Mouse (Mus musculus) embryonic facial prominence, embryonic 14.5 days (tissue): ENCODE results near the gene Kdelc2. TPM values are rescaled to one million over a fixed set of nuclear protein-coding genes. Genes with fewer than 3 reads are reported as not detected.
A peak's percentile ranks its signal among the peaks of the same experiment; 100 is the strongest.

ENCODE experiments used
- ATAC-seq: fragments of 200-750 bp; cut with Nextera tagmentation; 2 replicates; pipeline ENCODE4 v1.8.0; 2017; ENCODE audit warnings: low read depth, moderate number of reproducible peaks, moderate TSS enrichment
- DNase-seq: peaks from one replicate; pipeline ENCODE4 v3.0.0-alpha.2; 2015; ENCODE audit warnings: low spot score
- H3K27ac ChIP-seq: fragments of 300-500 bp; sonication (generic); replicated peaks from 2 replicates; pipeline ENCODE4 v1.5.1; 2014; ENCODE audit warnings: low read depth, mild to moderate bottlenecking, low read length, moderate library complexity
- H3K27me3 ChIP-seq: fragments of 300-500 bp; sonication (generic); replicated peaks from 2 replicates; pipeline ENCODE4 v1.6.1; 2014; ENCODE audit warnings: low read length; ENCODE audit not compliant: control insufficient read depth, insufficient read depth
- H3K36me3 ChIP-seq: fragments of 300-500 bp; sonication (generic); 2 replicates; pipeline ENCODE4 v1.6.1; 2014; ENCODE audit warnings: low read length, mixed read lengths; ENCODE audit not compliant: control insufficient read depth, insufficient read depth
- H3K4me1 ChIP-seq: fragments of 300-500 bp; sonication (generic); 2 replicates; pipeline ENCODE4 v1.6.1; 2014; ENCODE audit warnings: antibody characterized with exemption, low read length; ENCODE audit not compliant: control insufficient read depth, insufficient read depth
- H3K4me2 ChIP-seq: fragments of 300-500 bp; sonication (generic); 2 replicates; pipeline ENCODE4 v1.6.1; 2014; ENCODE audit warnings: low read depth, mild to moderate bottlenecking, low read length, moderate library complexity, mixed read lengths
- H3K4me3 ChIP-seq: fragments of 300-500 bp; sonication (generic); 2 replicates; pipeline ENCODE4 v1.5.1; 2014; ENCODE audit warnings: low read depth, mild to moderate bottlenecking, low read length
- H3K9ac ChIP-seq: fragments of 300-500 bp; sonication (generic); 2 replicates; pipeline ENCODE4 v1.6.1; 2014; ENCODE audit warnings: low read depth, mild to moderate bottlenecking, low read length, moderate library complexity, mixed read lengths
- H3K9me3 ChIP-seq: fragments of 300-500 bp; sonication (generic); 2 replicates; pipeline ENCODE4 v1.6.1; 2016; ENCODE audit warnings: low read length; ENCODE audit not compliant: control insufficient read depth
- WGBS: fragments of 180-500 bp; shearing (Covaris S2); extraction: QIAGEN DNeasy Blood & Tissue Kit; methylation state at CpG from one replicate; pipeline ENCODE4 v1.1.7; 2014; 5-methylcytosine and 5-hydroxymethylcytosine counted together
- polyA plus RNA-seq: library from polyadenylated mRNA; unstranded; fragments of >200 nt; fragmentation: Nextera tagmentation; extraction: Ambion mirVana; gene quantifications from 2 replicates; pipeline ENCODE4 v1.2.1, GENCODE M21; 2014

Gene Kdelc2
- polyA plus RNA-seq, 1 experiment from 2014 or later, result 29.8 TPM

GRCm38 (mm10) chr9:53377597-53377996 is 6.2 kb upstream of the Kdelc2 start:
- Histone ChIP-seq H3K9ac (no peak overlapping the region), H3K9me3 (no peaks in the 10 kb centered on the region), H3K27ac (no peak overlapping the region), H3K4me3 (no peak overlapping the region), H3K4me1 (no peaks in the 10 kb centered on the region), H3K27me3 (no peaks in the 10 kb centered on the region), H3K4me2 (no peak overlapping the region), H3K36me3 (no peaks in the 10 kb centered on the region)
- 51% methylated on average over 5 of the region's 5 CpGs for WGBS
- DNase-seq (no peak), ATAC-seq (no peak)

- Histone ChIP-seq H3K4me2 (no peak overlapping the region), H3K4me3 (no peak overlapping the region), H3K36me3 (no peaks in the 10 kb centered on the region), H3K9ac (no peak overlapping the region), H3K9me3 (no peaks in the 10 kb centered on the region), H3K27me3 (no peaks in the 10 kb centered on the region), H3K4me1 (0 out of 2 replicates have a peak, but pooled peaks cover 1% of the 10 kb centered on the region), H3K27ac (no peak overlapping the region)
- 60% methylated on average over 3 of the region's 3 CpGs for WGBS
- no peak for DNase-seq
- ATAC-seq, result no peak
These were observed 5.7 kb upstream of the Kdelc2 start for GRCm38 (mm10) chr9:53378171-53378570.

DNA sequence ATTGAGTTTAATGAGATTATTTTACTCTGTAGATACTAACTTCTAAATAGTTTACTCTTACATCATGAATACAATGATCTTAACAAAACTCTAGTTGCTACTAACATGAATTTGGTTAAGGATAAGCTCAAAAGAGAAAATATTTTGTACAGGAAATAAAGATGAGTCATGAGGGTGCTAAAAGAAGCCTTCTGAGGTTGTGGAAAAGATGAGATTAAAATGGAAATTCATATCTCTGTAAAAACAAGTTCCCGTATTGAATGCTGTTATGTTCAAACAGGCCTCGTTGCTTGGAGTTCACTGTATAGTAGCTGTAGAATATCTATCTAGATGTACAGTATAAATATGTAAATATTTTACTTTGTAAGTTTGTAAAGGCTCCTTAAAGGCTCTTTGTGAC is 3.2 kb upstream of the Kdelc2 start:
- Histone ChIP-seq H3K9me3 (no peaks in the 10 kb centered on the region), H3K36me3 (no peaks in the 10 kb centered on the region), H3K9ac (no peak overlapping the region), H3K4me1 (peaks cover 9% of the 10 kb centered on the region; the same call in 1 of the 2 replicates), H3K4me2 (no peak overlapping the region), H3K4me3 (no peak overlapping the region), H3K27ac (no peak overlapping the region), H3K27me3 (no peaks in the 10 kb centered on the region)
- ATAC-seq, result no peak
- 78% methylated on average over 2 of the region's 2 CpGs for WGBS
- DNase-seq, result no peak

- Histone ChIP-seq H3K27me3 (no peaks in the 10 kb centered on the region), H3K27ac (no peak overlapping the region), H3K9me3 (no peaks in the 10 kb centered on the region), H3K4me2 (no peak overlapping the region), H3K4me3 (no peak overlapping the region), H3K9ac (no peak overlapping the region), H3K36me3 (no peaks in the 10 kb centered on the region), H3K4me1 (peaks cover 9% of the 10 kb centered on the region; the same call in 1 of the 2 replicates)
- 72% methylated on average over 5 of the region's 5 CpGs for WGBS
- DNase-seq (no peak), ATAC-seq (no peak)
These were observed 2.7 kb upstream of the Kdelc2 start for GRCm38 (mm10) chr9:53381113-53381615.

DNA sequence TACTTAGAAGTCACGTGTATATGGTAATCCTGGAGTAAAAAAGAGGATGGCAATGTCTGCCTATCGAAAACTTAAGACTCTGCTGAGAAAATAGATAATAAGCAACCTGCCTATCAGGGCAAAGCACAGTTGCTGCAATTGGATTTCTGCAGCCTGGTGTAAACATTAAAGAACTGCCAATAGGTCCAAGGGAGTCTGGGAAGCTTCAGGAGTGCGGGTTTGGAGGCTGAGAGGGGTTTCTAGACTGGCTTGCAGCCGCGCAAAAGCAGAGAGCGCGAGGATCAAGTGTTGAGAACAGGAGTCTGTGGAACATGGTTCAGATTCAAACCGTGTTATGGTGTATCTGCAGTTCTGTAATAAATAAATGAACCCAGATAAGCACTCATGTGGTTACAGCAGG is 1.0 kb downstream of the Kdelc2 start:
- Histone ChIP-seq H3K9me3 (no peaks in the 10 kb centered on the region), H3K4me2 (peak overlapping the region; percentile 81), H3K9ac (peak overlapping the region; percentile 96), H3K4me3 (peak overlapping the region; percentile 78), H3K27ac (peak overlapping the region; percentile 99), H3K27me3 (no peaks in the 10 kb centered on the region), H3K4me1 (peaks cover 9% of the 10 kb centered on the region; the same call in 1 of the 2 replicates), H3K36me3 (no peaks in the 10 kb centered on the region)
- no peak for DNase-seq
- 5% methylated on average over 8 of the region's 8 CpGs for WGBS
- peak; percentile 27 for ATAC-seq

DNA sequence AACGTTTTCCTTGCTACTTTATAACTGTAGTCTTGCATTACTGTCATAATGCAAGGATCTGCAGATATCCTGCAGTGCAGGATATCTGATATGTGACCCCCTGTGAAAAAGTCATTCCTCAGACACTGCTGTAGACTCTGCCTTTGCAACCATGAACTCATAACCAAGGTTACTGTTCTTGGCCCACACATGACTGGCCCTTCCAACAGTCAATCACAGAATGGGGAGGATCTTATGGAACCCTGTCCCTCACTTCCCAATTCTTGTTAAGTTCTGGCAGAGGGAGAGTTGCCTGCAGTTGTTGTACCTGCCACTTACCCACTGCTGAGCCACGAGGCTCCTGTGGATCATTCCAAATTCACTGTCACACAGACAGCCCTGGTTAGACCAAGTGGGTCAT is 3.6 kb downstream of the Kdelc2 start:
- Histone ChIP-seq H3K4me1 (peaks cover 9% of the 10 kb centered on the region; the same call in 1 of the 2 replicates), H3K9ac (no peak overlapping the region), H3K9me3 (no peaks in the 10 kb centered on the region), H3K4me3 (no peak overlapping the region), H3K27me3 (no peaks in the 10 kb centered on the region), H3K36me3 (peaks cover 5% of the 10 kb centered on the region; the same call in 1 of the 2 replicates), H3K27ac (no peak overlapping the region), H3K4me2 (no peak overlapping the region)
- ATAC-seq (no peak), DNase-seq (no peak)
- 51% methylated on average over 2 of the region's 2 CpGs for WGBS

- H3K4me2 ChIP-seq, result no peak overlapping the region
- no peak overlapping the region for H3K27ac ChIP-seq
- H3K27me3 ChIP-seq, result no peaks in the 10 kb centered on the region
- ATAC-seq (no peak), DNase-seq (no peak)
- H3K36me3 ChIP-seq, result peaks cover 8% of the 10 kb centered on the region; the same call in 1 of the 2 replicates
- H3K4me3 ChIP-seq, result no peak overlapping the region
- H3K9me3 ChIP-seq, result no peaks in the 10 kb centered on the region
- 82% methylated on average over 3 of the region's 3 CpGs for WGBS
- peaks cover 6% of the 10 kb centered on the region; the same call in 1 of the 2 replicates for H3K4me1 ChIP-seq
- H3K9ac ChIP-seq, result no peak overlapping the region
These were observed 5.3 kb downstream of the Kdelc2 start for GRCm38 (mm10) chr9:53389109-53389508.

DNA sequence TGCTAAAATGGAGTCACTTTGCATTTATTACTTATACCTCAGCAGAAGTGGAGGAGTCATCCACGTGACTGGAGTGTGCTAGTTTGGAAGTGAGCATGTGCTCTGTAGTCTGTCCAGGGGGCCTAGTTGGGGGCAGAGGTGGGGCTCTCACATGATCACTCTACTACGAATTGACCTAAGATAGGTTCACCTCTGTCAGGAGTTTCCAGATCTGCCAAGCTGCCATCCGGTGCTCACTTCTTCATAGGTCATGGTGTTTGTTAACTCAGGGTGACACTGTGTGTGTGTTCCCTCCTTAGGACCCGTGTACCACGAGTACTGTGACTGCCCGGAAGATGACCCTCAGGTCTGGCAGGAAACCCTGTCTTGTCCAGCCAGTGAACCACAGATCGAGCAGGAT is 6.3 kb downstream of the Kdelc2 start:
- Histone ChIP-seq H3K9me3 (no peaks in the 10 kb centered on the region), H3K4me3 (no peak overlapping the region), H3K4me1 (peaks cover 2% of the 10 kb centered on the region; the same call in 1 of the 2 replicates), H3K27ac (no peak overlapping the region), H3K27me3 (no peaks in the 10 kb centered on the region), H3K36me3 (peaks cover 8% of the 10 kb centered on the region; the same call in 1 of the 2 replicates), H3K4me2 (no peak overlapping the region), H3K9ac (no peak overlapping the region)
- DNase-seq (no peak), ATAC-seq (no peak)
- WGBS, result 76% methylated on average over 7 of the region's 7 CpGs

DNA sequence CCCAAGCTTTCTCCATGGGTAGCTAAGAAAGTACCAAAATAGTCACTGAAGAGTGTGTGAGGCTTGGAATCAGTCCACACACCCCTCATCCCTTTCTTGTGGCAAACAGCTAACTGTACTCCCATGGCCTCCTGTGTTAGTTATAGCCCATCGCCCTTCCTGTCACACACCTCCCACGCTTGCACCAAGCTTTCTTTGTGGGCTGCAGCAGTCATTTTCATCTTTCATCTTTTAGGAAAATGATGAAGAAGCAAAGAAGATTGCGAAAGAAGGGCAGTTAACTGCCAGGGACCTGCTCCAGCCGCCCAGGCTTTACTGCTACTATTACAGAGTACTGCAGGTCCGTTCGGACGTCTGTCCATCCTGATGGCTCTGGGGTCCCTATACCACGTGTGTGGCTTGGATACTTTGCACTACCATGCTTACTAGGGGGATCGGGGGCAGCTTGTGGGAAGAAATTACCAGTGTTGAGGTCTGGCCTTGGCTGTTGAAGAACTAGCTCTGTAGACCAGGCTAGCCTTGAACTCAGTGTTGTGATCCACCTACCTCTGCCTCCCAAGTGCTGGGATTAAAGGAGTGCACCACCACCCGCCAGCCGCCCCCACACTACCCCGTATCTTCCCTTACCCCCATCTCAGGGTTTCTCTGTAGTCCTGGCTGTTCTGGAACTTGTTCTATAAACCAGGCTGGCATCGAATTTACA is 14.0 kb downstream of the Kdelc2 start:
- no peak overlapping the region for H3K4me3 ChIP-seq
- no peaks in the 10 kb centered on the region for H3K9me3 ChIP-seq
- ATAC-seq (no peak), DNase-seq (no peak)
- no peaks in the 10 kb centered on the region for H3K27me3 ChIP-seq
- H3K9ac ChIP-seq, result no peak overlapping the region
- H3K4me2 ChIP-seq, result no peak overlapping the region
- WGBS, result 87% methylated on average over 13 of the region's 13 CpGs
- peaks cover 6% of the 10 kb centered on the region; the same call in 1 of the 2 replicates for H3K4me1 ChIP-seq
- H3K27ac ChIP-seq, result no peak overlapping the region
- H3K36me3 ChIP-seq, result peaks cover 15% of the 10 kb centered on the region
